Mouse (Mus musculus): ENCODE measurements at regions not wholly inside any gene's neighbourhood (a gene's known extent, or its start where the extent isn't known, plus 50 kb on each side); places are given as distances from the start of the nearest gene placed in this dataset.

DNA sequence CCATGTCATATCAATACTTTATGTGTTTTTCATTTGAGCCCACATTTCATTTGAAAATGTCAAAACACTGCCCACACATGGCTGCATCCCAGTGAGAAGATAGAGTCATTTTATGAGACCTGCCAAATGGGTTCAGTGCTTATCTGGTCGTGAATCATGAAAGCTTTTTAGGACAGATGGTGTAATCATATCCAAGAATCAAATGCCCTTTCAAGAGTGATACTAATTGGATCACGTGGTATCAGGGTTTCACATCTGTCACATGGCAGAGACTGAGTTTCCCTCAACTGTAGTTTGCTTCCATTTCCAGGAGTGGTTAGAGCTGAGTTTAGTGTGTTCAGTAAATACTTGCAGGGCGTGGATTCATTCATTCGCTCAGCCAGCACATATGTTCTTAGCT, 87.2 kb upstream of the Agbl1 start:
- DNase-seq (ENCODE audit: low spot score in 2 of 2) = no peak

DNA sequence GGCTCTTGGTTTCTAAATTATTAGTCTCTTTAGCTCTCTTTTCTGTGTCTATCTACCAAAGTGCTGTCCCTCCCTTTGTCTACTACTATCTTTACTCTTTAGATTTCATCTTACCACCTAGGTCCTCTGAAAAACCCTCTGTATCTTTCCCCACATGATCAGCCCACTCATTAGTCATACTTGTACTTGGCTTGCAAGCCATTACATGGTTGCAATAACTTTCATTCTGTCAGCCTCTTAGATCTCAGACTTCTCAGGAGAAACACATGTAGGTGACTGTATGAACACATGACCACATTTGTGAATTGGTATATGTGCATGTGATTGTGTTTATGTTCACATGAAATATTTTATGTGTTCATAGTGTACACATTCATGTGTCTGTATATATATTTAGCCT, 83.3 kb upstream of the Agbl1 start:
- no peak for DNase-seq (ENCODE audit: low spot score in 2 of 2)

DNA sequence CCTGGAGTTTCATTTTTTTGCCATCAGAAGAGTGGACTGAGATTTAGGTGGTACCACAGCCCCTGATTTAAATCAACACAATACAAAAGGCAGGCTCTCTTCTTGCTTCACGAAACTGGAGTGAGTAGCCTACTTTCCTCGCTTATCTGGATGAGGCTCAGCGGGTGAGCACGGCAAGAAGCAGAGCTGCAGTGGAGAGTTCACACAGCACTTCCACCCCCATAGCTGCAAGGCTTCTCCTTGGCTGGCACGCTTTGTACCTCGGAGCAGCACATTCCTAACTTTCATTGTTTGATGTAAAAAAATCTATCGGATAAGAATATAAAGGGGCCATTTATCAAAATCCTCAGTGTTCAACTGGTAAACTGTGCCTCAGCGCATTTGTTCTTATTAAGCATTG, 72.8 kb upstream of the Agbl1 start:
- DNase-seq (ENCODE audit: low spot score in 2 of 2) = peak in 1 of 2 experiments; percentile 6

DNA sequence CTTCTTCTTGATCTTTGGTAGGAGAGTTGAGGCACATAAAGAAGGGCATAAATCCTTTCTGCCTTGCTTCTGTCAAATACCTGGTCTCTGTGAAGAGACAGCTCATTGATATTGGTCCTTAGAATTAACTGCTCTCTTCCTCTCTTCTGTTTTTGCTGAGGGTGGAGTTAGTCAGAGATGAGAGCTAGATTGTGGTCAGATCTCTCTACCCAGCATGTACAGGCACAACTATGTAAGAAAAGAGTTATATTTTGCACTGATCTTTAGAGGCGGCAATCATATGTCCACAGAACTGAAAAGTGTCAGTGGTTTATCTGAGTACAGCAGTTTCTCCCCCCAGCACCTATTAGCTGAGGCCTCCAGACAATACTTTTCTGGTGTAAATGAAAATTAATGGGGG, 65.5 kb upstream of the Agbl1 start:
- DNase-seq (ENCODE audit: low spot score in 2 of 2) = no peak

DNA sequence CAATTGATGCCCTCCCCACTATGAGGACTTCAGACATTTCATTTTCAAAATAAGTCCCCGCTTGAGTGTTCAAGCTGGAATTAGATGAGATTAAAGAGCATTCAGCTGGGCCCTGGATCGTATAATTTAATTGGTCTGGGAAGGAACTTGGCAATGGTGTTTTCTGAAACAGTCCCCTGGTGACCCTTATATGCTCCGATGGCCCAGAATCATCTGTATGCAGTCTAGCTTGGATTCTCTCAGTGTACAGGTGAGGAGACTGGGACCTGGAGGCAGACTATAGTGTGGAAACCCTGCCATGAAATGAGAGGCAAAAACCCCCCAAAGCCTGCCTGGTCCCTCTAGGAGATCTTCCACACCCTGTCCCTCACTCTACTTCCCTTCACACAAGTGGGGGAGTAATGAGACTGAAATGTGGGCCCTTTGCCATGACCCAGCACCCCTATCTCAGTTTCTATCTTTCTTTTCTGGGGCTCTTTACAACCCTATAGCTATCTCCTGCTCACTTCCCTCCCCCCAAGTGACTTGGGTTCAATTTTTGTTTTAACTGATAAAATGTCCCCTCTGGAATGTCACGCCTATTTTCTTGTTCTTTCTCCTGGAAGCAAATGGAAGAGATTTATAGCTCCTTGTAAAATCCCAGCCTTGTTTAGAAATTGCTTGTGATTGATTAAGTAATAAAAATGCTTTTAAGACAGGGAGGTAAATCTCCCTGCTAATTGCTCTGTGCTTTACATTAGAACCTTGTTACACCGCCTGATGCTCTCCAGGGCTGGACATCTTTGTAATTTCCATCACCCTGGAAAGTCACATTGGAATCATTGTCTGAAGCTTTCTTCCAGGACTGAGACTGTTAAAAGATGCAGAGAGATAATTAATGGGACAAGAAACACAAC, 64.7 kb upstream of the Agbl1 start:
- no peak for DNase-seq (ENCODE audit: low spot score in 2 of 2)

DNA sequence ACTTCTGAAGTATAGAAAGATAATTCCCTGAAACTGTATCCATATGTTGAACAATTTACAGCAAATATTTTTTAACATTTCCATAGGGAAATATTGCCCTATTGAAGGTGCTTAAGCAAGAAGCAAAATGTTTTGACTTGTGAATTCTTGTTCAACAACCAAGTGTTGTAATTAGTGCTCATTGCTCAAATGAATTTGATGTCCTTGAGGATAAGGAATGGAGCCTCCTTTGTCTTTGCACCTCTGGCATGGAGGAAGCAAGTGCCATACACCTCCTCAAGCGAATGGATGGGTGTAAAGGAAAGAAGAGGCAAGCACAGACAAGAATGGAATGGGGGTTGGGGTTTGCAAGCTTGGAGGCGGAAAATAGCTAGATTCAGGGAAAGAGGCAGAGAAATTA, 59.2 kb upstream of the Agbl1 start:
- DNase-seq (ENCODE audit: low spot score in 2 of 2) = no peak

DNA sequence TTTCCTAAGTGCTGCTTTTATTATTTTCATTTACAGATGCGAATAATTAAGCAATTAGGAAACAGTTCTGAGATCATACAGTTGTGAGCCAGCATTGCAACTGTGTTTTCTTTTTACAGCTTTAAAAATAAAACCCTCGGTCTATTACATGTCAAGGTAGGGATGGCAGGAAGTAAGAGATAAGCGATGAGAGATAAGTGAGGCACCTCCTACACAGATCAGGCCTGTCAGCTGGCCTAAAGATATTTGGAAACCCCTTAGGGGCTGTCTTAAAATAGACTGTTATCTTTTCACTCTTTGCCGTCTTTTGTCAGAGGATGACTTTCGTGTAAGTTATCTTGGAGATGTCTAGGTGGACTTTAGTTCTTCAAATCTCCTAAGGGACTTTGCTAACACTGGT, 53.5 kb upstream of the Agbl1 start:
- no peak for DNase-seq (ENCODE audit: low spot score in 2 of 2)

DNA sequence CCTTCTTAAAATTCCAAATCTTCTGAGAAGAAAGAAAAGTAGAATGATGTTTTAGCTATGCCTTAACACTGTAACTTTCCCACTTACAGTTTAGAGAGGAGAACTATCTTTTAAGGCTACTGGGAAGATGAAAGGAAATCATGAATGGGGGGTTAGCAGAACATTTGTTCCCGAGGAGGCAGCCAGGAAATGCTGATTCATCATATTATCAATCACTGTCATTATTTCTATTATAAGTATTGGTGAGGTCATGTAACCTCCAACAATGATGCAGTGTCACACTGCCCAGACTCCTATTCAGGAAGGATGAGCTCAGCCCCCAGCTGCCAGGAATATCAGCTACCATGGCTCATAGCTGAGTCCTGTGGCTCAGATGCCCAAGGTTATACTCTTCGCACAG, 52.3 kb upstream of the Agbl1 start:
- DNase-seq (ENCODE audit: low spot score in 2 of 2) = no peak

Measured in right cerebral cortex, adult 2 months (tissue).